Comparison of ENCODE assay signal across 8 mouse cellular contexts in genomic region chr6:47319309-47319983, GRCm38 (mm10).
DNase-seq lines count a peak whose midpoint lies in the region; ATAC-seq lines count a peak whose summit lies in the region.

No protein-coding gene starts in this region.

- H3K4me1 ChIP-seq in heart, embryonic 13.5 days, result peaks cover 34% of the 10 kb centered on the region
- H3K4me1 ChIP-seq in forebrain, embryonic 13.5 days, result peaks cover 31% of the 10 kb centered on the region
- peaks cover 9% of the 10 kb centered on the region; the same call in 1 of the 2 replicates for H3K4me1 ChIP-seq in midbrain, embryonic 11.5 days (ENCODE audit: control insufficient read depth, insufficient read depth, low read length)
- peaks cover 31% of the 10 kb centered on the region for H3K4me1 ChIP-seq in liver, embryonic 12.5 days

- DNase-seq in heart, postnatal 14 days, result no peak
- DNase-seq in ES-CJ7 (ENCODE audit: low read depth, low spot score), result peak; percentile 62
- DNase-seq in midbrain, embryonic 11.5 days (ENCODE audit: low spot score, missing footprints), result peak; percentile 89
- DNase-seq in cerebellum, adult 9-11 months, result no peak
- DNase-seq in gastrocnemius, postnatal 10 days, result no peak

- H3K36me3 ChIP-seq in heart, embryonic 13.5 days, result no peaks in the 10 kb centered on the region
- no peaks in the 10 kb centered on the region for H3K36me3 ChIP-seq in forebrain, embryonic 13.5 days (ENCODE audit: poor library complexity, severe bottlenecking)
- H3K36me3 ChIP-seq in midbrain, embryonic 11.5 days (ENCODE audit: control insufficient read depth, insufficient read depth, low read length), result no peaks in the 10 kb centered on the region
- H3K36me3 ChIP-seq in liver, embryonic 12.5 days, result no peaks in the 10 kb centered on the region

- no peak for ATAC-seq in heart, embryonic 13.5 days (ENCODE audit: extremely low read depth, insufficient number of reproducible peaks, low FRiP score, low TSS enrichment)
- no peak; the same call in 1 of the 2 replicates for ATAC-seq in forebrain, embryonic 13.5 days
- ATAC-seq in midbrain, embryonic 11.5 days (ENCODE audit: low FRiP score), result peak; percentile 84
- no peak for ATAC-seq in liver, embryonic 12.5 days

- H3K9ac ChIP-seq in heart, embryonic 13.5 days, result no peak overlapping the region
- peak overlapping the region; percentile 0; the same call in 1 of the 2 replicates for H3K9ac ChIP-seq in forebrain, embryonic 13.5 days
- no peak overlapping the region for H3K9ac ChIP-seq in midbrain, embryonic 11.5 days (ENCODE audit: low read length)
- H3K9ac ChIP-seq in liver, embryonic 12.5 days, result no peak overlapping the region

- no peak overlapping the region for H3K27ac ChIP-seq in heart, embryonic 13.5 days (replicated peaks)
- peak overlapping the region; percentile 81; the same call in 1 of the 2 replicates for H3K27ac ChIP-seq in forebrain, embryonic 13.5 days
- no peak overlapping the region; the same call in 1 of the 2 replicates for H3K27ac ChIP-seq in midbrain, embryonic 11.5 days (ENCODE audit: low read depth, low read length)
- no peak overlapping the region for H3K27ac ChIP-seq in liver, embryonic 12.5 days

- no peaks in the 10 kb centered on the region for H3K27me3 ChIP-seq in heart, embryonic 13.5 days (replicated peaks)
- 0 out of 2 replicates have a peak, but pooled peaks cover 4% of the 10 kb centered on the region for H3K27me3 ChIP-seq in forebrain, embryonic 13.5 days
- no peaks in the 10 kb centered on the region for H3K27me3 ChIP-seq in midbrain, embryonic 11.5 days (ENCODE audit: control insufficient read depth, insufficient read depth, low read length)
- H3K27me3 ChIP-seq in liver, embryonic 12.5 days (replicated peaks), result no peaks in the 10 kb centered on the region

- H3K4me2 ChIP-seq in heart, embryonic 13.5 days, result peak overlapping the region; percentile 57
- peak overlapping the region; percentile 27 for H3K4me2 ChIP-seq in forebrain, embryonic 13.5 days
- H3K4me2 ChIP-seq in midbrain, embryonic 11.5 days, result peak overlapping the region; percentile 12; the same call in 1 of the 2 replicates
- no peak overlapping the region for H3K4me2 ChIP-seq in liver, embryonic 12.5 days

- 22% methylated on average over 5 of the region's 5 CpGs for WGBS in heart, embryonic 13.5 days
- 14% methylated on average over 5 of the region's 5 CpGs for WGBS in forebrain, embryonic 13.5 days
- 5% methylated on average over 5 of the region's 5 CpGs for WGBS in midbrain, embryonic 11.5 days
- 38% methylated on average over 5 of the region's 5 CpGs for WGBS in liver, embryonic 12.5 days (ENCODE audit: insufficient replicate concordance)

- no peak overlapping the region; the same call in 1 of the 2 replicates for H3K4me3 ChIP-seq in heart, embryonic 13.5 days
- no peak overlapping the region for H3K4me3 ChIP-seq in forebrain, embryonic 13.5 days
- no peak overlapping the region for H3K4me3 ChIP-seq in midbrain, embryonic 11.5 days (ENCODE audit: low read depth, low read length)
- no peak overlapping the region for H3K4me3 ChIP-seq in liver, embryonic 12.5 days

- intact Hi-C loops in heart, postnatal 14 days (cut with DNase I), result loop anchor here (10.0 kb wide), 2 partner anchors 135 to 205 kb away; partner anchors contain the start of gene Cul1

- no peaks in the 10 kb centered on the region for H3K9me3 ChIP-seq in heart, embryonic 13.5 days
- no peaks in the 10 kb centered on the region for H3K9me3 ChIP-seq in forebrain, embryonic 13.5 days (replicated peaks)
- H3K9me3 ChIP-seq in midbrain, embryonic 11.5 days (ENCODE audit: control insufficient read depth, low read length), result no peaks in the 10 kb centered on the region
- H3K9me3 ChIP-seq in liver, embryonic 12.5 days (replicated peaks), result no peaks in the 10 kb centered on the region

Comparison
In these comparisons a context has a peak if more than half of its experiments do, and no peak if none do; other contexts are left out.
1. DNase-seq: peak in ES-CJ7 (single experiment) and midbrain, embryonic 11.5 days (single experiment); none in heart, postnatal 14 days (0 of 2), cerebellum, adult 9-11 months (single experiment) and gastrocnemius, postnatal 10 days (single experiment).